Mouse (Mus musculus): ENCODE results near the gene Tbxas1. TPM values are rescaled to one million over a fixed set of nuclear protein-coding genes. Genes with fewer than 3 reads are reported as not detected.

The Tbxas1 gene
- polyA plus RNA-seq, 1 experiment from 2014 or later, result 12.8 TPM

DNA sequence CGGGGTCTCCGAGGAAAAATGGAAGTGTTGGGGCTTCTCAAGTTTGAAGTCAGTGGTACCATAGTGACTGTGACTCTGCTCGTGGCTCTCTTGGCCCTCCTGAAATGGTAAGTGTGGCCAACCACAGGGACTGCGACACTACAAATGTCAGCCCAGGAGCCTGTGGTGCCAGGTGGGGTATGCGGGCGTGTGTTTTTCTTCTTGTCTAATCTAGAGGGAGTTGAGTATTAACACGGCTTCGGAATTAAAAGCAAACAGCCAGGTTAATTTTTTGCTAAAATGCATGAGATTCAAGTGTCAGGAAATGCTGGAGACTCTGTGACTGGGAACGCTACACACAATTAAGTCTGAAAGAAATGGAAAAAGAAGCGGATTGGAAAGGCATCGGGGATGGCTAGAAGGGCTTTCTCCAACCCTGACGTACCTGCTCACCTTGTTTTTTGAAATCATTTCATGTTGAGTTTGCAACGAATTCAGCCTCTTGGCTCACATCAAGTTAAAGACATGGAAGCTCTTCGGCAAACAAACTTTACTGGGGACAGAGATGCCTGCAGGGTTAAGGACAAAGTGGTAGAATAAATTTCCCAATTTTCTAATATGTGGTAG lies 44.0 kb downstream of the Tbxas1 start:
- H3K9me3 ChIP-seq (replicated peaks; ENCODE audit: control insufficient read depth, low read length), result no peaks in the 10 kb centered on the region
- no peaks in the 10 kb centered on the region for H3K36me3 ChIP-seq (ENCODE audit: control insufficient read depth, insufficient read depth)
- H3K4me1 ChIP-seq (ENCODE audit: control insufficient read depth, low read depth, low read length), result peaks cover 96% of the 10 kb centered on the region
- H3K27me3 ChIP-seq (ENCODE audit: control insufficient read depth, insufficient read depth, low read depth, low read length), result no peaks in the 10 kb centered on the region
- WGBS (ENCODE audit: insufficient replicate concordance), result 62% methylated on average over 14 of the region's 14 CpGs
- H3K4me3 ChIP-seq (ENCODE audit: low read depth, low read length), result no peak overlapping the region
- no peak for ATAC-seq (ENCODE audit: low read depth)
- peak overlapping the region; percentile 100 for H3K27ac ChIP-seq (ENCODE audit: low read length)
- H3K9ac ChIP-seq (ENCODE audit: low read depth, low read length), result peak overlapping the region; percentile 26
- H3K4me2 ChIP-seq (ENCODE audit: low read depth, low read length), result peak overlapping the region; percentile 17; the same call in 1 of the 2 replicates

DNA sequence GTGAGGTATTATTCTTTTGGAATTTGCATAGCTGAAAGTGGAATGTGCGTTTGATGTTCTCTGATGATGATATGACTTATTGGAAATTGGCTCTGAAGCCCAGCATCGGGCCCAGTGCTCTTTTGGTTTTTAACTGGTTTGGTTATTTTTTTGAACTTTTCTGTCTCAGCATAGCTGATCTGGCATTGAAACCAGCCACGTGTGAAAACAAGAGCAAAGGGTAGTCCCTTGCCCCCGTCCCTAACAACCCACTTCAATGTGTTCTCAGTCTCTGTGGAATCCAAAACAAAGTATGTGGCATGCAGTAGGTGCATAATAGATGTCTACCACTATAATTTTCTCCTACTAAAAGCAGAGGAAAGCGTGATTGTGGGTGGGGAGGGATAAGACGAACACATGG lies 44.9 kb downstream of the Tbxas1 start:
- WGBS (ENCODE audit: insufficient replicate concordance), result 76% methylated on average over 6 of the region's 6 CpGs
- Histone ChIP-seq H3K4me1 (ENCODE audit: control insufficient read depth, low read depth, low read length) (peaks cover 96% of the 10 kb centered on the region), H3K4me2 (ENCODE audit: low read depth, low read length) (0 out of 2 replicates have a peak overlapping the region, but pooled peaks have one; percentile 2), H3K9me3 (replicated peaks; ENCODE audit: control insufficient read depth, low read length) (no peaks in the 10 kb centered on the region), H3K9ac (ENCODE audit: low read depth, low read length) (peak overlapping the region; percentile 27), H3K27ac (ENCODE audit: low read length) (peak overlapping the region; percentile 100), H3K4me3 (ENCODE audit: low read depth, low read length) (no peak overlapping the region), H3K27me3 (ENCODE audit: control insufficient read depth, insufficient read depth, low read depth, low read length) (no peaks in the 10 kb centered on the region), H3K36me3 (ENCODE audit: control insufficient read depth, insufficient read depth) (no peaks in the 10 kb centered on the region)
- ATAC-seq (ENCODE audit: low read depth), result no peak

DNA sequence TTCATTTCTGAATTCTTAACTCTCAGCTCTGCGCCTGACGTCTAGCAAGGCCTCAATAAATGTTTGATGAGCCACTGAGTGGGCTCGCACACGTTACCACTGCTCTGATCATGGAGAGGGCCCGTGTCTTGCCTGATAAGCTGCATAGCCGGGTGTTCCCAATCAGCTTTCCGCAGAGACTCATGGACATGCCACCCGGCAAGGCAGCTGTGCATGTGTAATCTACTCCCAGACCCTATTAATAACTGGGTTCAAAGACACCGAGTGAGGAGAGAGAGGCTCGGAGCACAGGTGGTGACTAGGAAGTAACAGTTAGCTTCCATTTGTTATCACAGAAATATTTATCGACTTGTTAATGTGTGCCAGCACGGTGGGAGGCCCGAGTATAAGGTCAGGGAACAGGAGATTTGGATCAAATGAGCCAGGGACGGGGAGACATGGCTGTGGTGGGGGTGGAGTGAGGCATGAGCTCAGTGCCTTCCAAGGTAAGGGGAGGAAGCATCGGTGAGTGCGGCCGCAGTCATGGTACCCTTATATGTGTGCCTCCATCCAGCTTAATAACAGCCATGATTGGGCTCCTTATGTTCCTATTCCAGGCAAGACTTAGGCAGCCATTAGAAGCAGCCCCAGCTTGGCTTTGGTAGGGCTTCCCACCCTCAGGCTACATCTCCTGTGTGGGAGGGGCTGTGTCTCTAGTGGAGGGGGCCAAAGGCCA lies 46.0 kb downstream of the Tbxas1 start:
- peak overlapping the region; percentile 69 for H3K9ac ChIP-seq (ENCODE audit: low read depth, low read length)
- WGBS (ENCODE audit: insufficient replicate concordance), result 34% methylated on average over 17 of the region's 17 CpGs
- peak overlapping the region; percentile 100 for H3K27ac ChIP-seq (ENCODE audit: low read length)
- no peaks in the 10 kb centered on the region for H3K36me3 ChIP-seq (ENCODE audit: control insufficient read depth, insufficient read depth)
- H3K4me2 ChIP-seq (ENCODE audit: low read depth, low read length), result peak overlapping the region; percentile 64
- no peaks in the 10 kb centered on the region for H3K27me3 ChIP-seq (ENCODE audit: control insufficient read depth, insufficient read depth, low read depth, low read length)
- H3K4me3 ChIP-seq (ENCODE audit: low read depth, low read length), result peak overlapping the region; percentile 14
- peaks cover 92% of the 10 kb centered on the region for H3K4me1 ChIP-seq (ENCODE audit: control insufficient read depth, low read depth, low read length)
- peak; percentile 62 for ATAC-seq (ENCODE audit: low read depth)
- no peaks in the 10 kb centered on the region for H3K9me3 ChIP-seq (replicated peaks; ENCODE audit: control insufficient read depth, low read length)

DNA sequence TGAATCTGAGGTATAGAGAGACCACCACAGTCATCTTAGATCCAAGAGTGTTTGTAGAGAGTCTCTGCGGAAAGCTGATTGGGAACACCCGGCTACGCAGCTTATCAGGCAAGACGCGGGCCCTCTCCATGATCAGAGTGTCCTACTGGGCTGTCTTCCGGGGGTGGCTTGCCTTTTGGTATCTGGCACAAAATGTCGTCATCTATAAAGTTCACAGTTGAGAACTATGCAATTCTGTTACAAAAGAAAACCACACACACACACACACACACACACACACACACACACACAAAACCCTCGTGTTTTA lies 46.6 kb downstream of the Tbxas1 start:
- peaks cover 94% of the 10 kb centered on the region for H3K4me1 ChIP-seq (ENCODE audit: control insufficient read depth, low read depth, low read length)
- ATAC-seq (ENCODE audit: low read depth), result peak; percentile 33
- 42% methylated on average over 8 of the region's 8 CpGs for WGBS (ENCODE audit: insufficient replicate concordance)
- H3K36me3 ChIP-seq (ENCODE audit: control insufficient read depth, insufficient read depth), result no peaks in the 10 kb centered on the region
- peak overlapping the region; percentile 100 for H3K27ac ChIP-seq (ENCODE audit: low read length)
- no peaks in the 10 kb centered on the region for H3K9me3 ChIP-seq (replicated peaks; ENCODE audit: control insufficient read depth, low read length)
- H3K4me2 ChIP-seq (ENCODE audit: low read depth, low read length), result peak overlapping the region; percentile 64
- no peaks in the 10 kb centered on the region for H3K27me3 ChIP-seq (ENCODE audit: control insufficient read depth, insufficient read depth, low read depth, low read length)
- peak overlapping the region; percentile 69 for H3K9ac ChIP-seq (ENCODE audit: low read depth, low read length)
- H3K4me3 ChIP-seq (ENCODE audit: low read depth, low read length), result peak overlapping the region; percentile 14

DNA sequence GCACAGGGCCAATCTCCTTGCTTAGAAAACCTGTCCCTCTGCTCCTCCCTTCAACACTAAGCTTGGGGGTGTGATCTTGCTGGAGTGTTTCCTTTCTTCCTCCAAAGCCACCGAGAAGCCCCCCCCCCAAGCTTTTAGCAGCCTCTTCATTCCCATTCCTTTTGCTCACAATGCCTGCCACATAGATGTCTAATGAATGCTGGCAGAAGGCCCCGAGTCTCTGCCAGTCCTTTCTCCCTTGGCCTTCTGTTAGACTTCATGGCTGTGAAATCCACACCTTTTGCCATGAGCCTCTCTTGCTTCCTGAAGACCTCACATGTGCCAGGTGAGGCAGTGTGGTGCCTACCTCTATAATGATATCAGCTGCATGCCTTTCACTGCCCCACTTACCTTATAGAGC lies 47.3 kb downstream of the Tbxas1 start:
- Histone ChIP-seq H3K9ac (ENCODE audit: low read depth, low read length) (peak overlapping the region; percentile 69), H3K9me3 (replicated peaks; ENCODE audit: control insufficient read depth, low read length) (no peaks in the 10 kb centered on the region), H3K4me1 (ENCODE audit: control insufficient read depth, low read depth, low read length) (peaks cover 87% of the 10 kb centered on the region), H3K27ac (ENCODE audit: low read length) (peak overlapping the region; percentile 100), H3K27me3 (ENCODE audit: control insufficient read depth, insufficient read depth, low read depth, low read length) (no peaks in the 10 kb centered on the region), H3K4me3 (ENCODE audit: low read depth, low read length) (no peak overlapping the region), H3K4me2 (ENCODE audit: low read depth, low read length) (no peak overlapping the region), H3K36me3 (ENCODE audit: control insufficient read depth, insufficient read depth) (no peaks in the 10 kb centered on the region)
- ATAC-seq (ENCODE audit: low read depth), result no peak
- 58% methylated on average over 2 of the region's 2 CpGs for WGBS (ENCODE audit: insufficient replicate concordance)

DNA sequence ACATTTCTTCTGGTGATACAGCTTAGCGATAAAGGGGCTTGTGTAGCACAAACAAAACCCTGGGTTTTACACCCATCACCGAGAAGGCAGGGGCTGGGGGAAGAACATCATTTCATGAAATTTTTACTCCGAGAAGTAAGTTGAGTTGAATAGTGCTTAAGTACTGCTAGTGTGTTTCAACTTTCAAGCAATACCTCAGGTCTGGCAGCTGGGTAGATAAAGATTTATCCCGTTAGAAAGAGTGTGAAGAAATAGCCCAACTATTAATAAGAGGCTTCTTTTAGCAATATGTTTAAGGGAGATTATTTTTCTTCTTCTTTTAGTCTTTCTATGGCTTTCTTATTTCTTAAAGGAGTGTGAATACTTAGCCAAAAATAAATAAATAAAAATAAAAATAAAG lies 48.2 kb downstream of the Tbxas1 start:
- Histone ChIP-seq H3K27ac (ENCODE audit: low read length) (peak overlapping the region; percentile 100), H3K27me3 (ENCODE audit: control insufficient read depth, insufficient read depth, low read depth, low read length) (no peaks in the 10 kb centered on the region), H3K9me3 (replicated peaks; ENCODE audit: control insufficient read depth, low read length) (no peaks in the 10 kb centered on the region), H3K4me1 (ENCODE audit: control insufficient read depth, low read depth, low read length) (peaks cover 80% of the 10 kb centered on the region), H3K4me2 (ENCODE audit: low read depth, low read length) (peak overlapping the region; percentile 72), H3K36me3 (ENCODE audit: control insufficient read depth, insufficient read depth) (no peaks in the 10 kb centered on the region), H3K9ac (ENCODE audit: low read depth, low read length) (peak overlapping the region; percentile 68), H3K4me3 (ENCODE audit: low read depth, low read length) (peak overlapping the region; percentile 35)
- WGBS (ENCODE audit: insufficient replicate concordance), result 46% methylated on average over 4 of the region's 4 CpGs
- no peak for ATAC-seq (ENCODE audit: low read depth)

DNA sequence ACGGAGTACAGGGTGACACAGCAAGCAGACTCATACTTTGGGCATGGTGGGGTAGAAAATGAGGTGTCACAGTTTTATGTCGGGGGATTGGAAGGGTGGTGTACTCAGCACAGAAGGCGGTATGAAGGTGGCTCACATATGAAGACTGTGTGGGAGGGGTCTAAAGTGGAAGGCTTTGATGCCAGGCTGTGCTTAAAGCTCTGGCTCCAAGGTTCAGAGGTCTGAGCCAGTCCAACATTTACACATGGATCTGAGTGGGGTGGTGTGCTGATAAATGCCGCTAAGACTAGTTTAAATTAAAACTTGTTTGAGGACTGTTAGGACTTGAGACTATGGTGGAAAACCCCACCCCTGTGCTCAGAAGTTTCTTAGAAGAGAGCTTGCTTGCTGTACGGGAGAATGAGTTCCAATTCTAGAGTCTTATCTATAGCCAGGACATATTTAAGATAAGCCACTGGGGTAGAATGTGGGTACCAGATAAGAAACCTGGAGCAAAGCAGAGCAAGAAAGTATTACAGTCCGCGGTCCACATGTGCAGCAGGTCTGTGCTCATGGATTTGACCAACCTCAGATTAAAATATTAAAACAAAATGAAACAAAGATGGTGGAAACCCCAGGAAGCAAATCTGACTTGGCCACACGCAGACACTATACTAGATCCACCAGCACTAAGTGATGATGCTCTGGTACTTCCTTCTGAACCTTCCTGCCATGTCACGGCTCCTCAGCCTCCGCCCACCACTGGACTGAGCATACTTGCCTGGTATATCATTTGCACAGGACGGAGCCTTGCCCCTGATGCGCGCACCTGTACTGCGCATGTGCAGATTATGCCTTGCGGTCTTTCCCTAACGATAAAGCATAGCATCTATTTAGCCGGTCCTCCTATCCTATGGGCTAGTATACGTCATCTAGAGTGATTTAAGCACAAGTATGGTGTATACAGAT lies 48.9 kb downstream of the Tbxas1 start:
- peak overlapping the region; percentile 100 for H3K27ac ChIP-seq (ENCODE audit: low read length)
- peak overlapping the region; percentile 72 for H3K4me2 ChIP-seq (ENCODE audit: low read depth, low read length)
- peak overlapping the region; percentile 68 for H3K9ac ChIP-seq (ENCODE audit: low read depth, low read length)
- peaks cover 78% of the 10 kb centered on the region for H3K4me1 ChIP-seq (ENCODE audit: control insufficient read depth, low read depth, low read length)
- WGBS (ENCODE audit: insufficient replicate concordance), result 23% methylated on average over 18 of the region's 18 CpGs
- no peaks in the 10 kb centered on the region for H3K36me3 ChIP-seq (ENCODE audit: control insufficient read depth, insufficient read depth)
- peak overlapping the region; percentile 35 for H3K4me3 ChIP-seq (ENCODE audit: low read depth, low read length)
- no peaks in the 10 kb centered on the region for H3K27me3 ChIP-seq (ENCODE audit: control insufficient read depth, insufficient read depth, low read depth, low read length)
- no peaks in the 10 kb centered on the region for H3K9me3 ChIP-seq (replicated peaks; ENCODE audit: control insufficient read depth, low read length)
- peak; percentile 81 for ATAC-seq (ENCODE audit: low read depth)

DNA sequence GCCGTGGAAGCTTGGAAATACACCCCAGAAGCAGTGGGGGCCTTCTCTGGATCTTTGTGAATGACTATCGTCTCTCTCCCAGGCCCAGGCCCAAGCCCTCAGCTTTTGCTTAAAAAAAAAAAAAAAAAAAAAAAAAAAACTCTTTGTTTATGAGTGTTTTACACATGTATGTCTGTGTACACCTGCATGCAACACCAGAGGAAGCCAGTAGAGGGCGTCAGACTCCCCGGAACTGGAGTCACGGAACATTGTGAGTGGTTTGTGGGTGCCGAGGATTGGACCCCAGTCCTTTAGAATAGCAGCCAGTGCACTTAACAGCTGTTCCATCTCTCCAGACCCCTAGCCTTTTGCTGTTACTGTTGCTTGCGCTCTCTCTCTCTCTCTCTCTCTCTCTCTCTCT lies 50.5 kb downstream of the Tbxas1 start:
- Histone ChIP-seq H3K4me2 (ENCODE audit: low read depth, low read length) (peak overlapping the region; percentile 48), H3K9ac (ENCODE audit: low read depth, low read length) (peak overlapping the region; percentile 21; the same call in 1 of the 2 replicates), H3K27ac (ENCODE audit: low read length) (peak overlapping the region; percentile 100), H3K36me3 (ENCODE audit: control insufficient read depth, insufficient read depth) (no peaks in the 10 kb centered on the region), H3K4me1 (ENCODE audit: control insufficient read depth, low read depth, low read length) (peaks cover 67% of the 10 kb centered on the region), H3K9me3 (replicated peaks; ENCODE audit: control insufficient read depth, low read length) (no peaks in the 10 kb centered on the region), H3K4me3 (ENCODE audit: low read depth, low read length) (no peak overlapping the region), H3K27me3 (ENCODE audit: control insufficient read depth, insufficient read depth, low read depth, low read length) (no peaks in the 10 kb centered on the region)
- no peak for ATAC-seq (ENCODE audit: low read depth)
- 56% methylated on average over 7 of the region's 7 CpGs for WGBS (ENCODE audit: insufficient replicate concordance)

Data from liver, embryonic 16.5 days (tissue).